Mouse (Mus musculus): ENCODE results near the gene Dmgdh.

Gene Dmgdh

DNA sequence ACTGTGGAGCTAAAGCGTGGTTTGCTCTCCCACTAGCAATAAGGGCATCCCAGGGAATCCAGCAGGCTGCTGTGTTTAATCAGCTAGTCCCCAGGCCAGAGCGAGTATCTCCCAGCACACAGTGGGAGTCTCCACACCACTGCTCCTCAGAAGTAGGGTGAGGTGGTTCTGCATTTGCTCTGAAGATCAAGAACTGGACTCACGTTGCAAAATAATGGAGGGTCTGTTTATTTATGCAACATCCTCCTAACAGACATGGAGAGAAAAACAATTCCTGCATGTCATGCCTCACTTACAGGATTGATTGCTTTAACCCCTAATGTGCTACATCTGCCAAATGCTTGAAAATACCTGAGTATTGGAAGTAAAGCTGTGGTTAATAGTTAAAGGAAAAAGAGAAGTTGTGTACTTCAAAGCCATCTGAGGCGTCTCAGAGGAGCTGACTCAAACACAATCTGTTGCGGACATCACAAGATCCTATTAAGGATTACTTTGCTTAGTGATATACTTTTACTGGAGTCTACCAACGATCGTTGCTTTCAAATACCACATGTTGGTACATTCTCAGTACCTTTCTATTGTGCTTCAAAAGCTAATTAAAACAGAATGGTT lies 99.6 kb downstream of the Dmgdh start:
- DNase-seq = no peak

DNA sequence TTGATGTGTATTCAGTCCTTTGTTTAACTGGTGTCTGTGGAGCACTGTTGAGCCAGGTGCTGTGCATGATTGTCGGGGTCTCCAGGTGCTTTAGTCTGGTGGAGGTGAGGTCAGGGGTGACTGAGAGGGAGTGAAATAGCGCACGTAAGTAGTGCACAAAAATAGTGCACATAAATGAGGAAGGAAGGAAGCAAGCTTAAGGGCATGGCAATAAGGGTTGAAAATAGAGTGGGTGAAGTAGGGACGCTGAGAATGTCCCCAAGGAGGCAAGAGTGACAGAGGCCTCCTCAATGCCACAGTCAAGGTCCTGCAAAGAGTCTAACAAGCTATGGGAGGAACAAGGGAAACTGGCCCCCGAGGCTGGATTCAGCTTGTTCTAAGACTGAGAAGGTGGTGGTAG lies 108.6 kb downstream of the Dmgdh start:
- DNase-seq = no peak

DNA sequence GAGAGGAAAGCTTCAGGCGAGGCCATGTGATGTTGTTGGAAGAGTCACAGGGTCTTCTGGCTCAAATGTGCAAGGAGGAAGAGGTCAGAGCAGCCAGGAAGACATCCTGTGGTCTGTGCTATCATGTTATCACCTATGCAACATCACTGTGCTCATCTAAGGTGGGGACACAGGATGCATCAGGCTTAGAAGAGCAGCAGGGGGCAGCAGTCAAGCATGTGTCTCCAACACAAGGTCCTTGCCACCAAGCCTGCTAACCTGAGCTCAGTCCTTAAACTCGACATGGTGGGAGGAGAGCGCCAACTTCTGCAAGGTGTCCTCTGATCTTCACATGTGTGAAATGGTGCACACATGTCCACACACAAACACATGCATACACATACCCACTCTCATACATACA lies 111.1 kb downstream of the Dmgdh start:
- DNase-seq = no peak

DNA sequence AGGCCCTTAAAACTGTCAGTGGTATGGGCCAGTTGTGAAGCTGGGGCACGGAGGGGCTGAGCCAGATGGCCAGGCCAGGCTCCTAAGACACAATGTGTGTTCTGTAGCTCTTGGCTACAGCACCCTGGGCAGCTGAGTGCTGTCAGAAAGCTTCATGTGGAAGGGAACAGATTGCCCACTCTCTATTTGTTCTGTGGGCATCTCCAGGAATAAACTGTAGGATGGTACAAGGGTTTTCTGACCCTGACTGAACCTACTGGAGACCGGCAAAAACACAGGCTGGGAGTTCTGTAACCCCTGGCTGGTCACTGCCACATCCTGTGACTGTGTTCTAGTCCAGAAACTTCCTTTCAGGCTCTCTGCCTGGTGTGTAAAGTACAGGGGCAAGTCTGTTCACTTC lies 111.8 kb downstream of the Dmgdh start:
- DNase-seq = no peak

DNA sequence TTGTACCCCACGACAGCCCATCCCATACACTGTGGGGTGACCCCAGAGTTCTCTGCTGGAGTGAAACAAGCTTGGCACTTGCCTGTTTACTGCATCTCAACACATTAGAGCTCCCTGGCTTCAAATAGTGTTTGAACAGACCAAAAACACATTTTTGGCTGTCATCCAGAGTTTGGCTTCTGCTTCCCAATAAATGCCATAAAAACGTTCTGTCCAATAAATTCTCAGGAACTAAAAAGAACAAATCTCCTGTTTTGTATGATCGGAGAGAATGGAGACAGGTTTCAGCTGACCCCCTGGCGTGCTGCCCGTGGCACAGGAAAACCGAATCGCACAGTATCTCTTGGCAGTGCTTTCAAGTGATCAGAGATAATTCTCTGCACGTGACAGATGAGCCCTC lies 113.4 kb downstream of the Dmgdh start:
- peak; percentile 53 for DNase-seq

DNA sequence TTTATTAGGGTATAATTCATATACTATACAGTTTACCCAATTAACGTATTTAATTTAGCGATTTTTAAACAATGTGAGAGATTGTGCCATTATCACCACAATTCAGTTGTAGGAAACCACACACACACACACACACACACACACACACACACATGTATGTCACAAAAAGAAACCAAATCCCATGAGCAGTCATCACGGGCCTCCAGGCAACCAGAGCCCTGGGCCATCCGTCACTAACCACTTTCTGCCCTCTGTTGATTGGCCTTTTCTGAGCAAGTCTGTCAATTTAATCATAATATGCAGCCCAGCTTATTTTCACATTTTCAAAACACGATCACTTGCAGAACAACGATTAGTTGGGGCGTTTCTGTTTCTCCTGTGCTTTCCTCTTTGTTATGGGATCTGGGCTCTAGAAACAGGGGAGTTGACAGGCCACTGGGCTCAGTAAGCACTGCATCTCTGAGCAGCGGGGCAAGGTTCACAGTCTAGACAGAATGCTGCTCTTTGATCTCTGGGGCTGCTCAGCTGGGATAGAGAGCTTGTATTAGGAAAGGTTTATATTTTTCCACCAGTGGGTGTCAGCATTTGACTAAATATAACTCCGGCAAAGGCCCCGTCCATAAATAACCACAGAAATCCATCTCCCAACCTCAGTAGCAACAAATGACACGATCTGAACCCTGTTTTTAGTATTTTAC lies 118.9 kb downstream of the Dmgdh start:
- DNase-seq = no peak

DNA sequence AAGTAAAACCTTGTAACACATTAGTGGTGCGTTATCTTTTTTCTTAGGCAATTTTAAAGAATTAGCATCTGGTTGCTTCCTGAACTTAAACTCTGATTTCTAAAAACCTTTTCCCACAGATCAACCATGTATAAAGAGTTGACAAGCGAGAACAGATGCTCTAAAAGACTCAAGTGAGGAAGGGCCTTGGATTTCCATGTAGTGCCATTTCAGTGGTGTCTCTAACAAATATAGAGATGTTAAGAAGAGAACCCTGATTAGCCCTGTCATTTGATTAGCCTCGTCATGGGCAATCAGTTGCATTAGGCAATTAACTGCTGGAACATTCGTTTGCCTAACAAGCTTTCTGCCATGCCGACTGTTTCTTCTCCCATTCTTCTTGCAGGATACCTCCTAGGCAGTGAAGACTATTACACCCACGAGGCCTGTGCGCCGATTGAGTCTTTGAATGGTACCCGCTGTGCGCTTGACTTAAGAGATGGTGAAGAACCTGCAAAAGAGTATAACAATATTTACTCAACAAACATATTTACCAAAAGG lies 119.5 kb downstream of the Dmgdh start:
- no peak for DNase-seq

DNA sequence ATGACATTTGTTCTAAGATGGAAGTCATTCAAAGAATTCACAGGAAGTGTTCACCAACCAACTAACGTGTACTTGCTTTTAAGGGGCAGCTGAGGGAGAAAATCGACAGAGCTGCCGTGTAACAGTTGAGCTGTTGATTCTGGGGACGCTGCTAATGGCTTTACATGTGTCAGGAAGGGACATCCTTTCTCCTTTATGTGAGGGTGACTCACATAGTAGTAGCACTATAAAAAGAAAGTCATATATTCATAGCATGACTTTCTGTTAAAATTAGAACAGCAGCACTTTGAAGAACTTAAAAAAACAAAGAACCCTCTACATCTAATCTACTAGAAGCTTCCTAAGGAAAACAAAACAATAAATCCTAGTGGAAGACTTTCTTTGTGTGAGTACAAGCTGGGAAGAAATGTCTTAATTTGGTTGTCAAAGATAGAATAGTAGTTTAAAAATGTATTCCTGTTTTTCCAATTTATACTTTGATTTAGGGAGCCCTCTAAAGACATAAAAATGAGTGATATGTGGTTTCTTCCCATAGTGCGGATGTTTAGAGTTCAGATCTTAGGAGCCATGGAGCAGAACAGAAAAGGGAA lies 122.9 kb downstream of the Dmgdh start:
- DNase-seq = no peak

All from right cerebral cortex, postnatal 4 days (tissue).